Mouse (Mus musculus): ENCODE data around the gene Prmt3.

Gene Prmt3

GRCm38 (mm10) chr7:49859820-49860219 is 81.7 kb downstream of the Prmt3 start:
- DNase-seq: no peak

GRCm38 (mm10) chr7:49861196-49861595 is 83.0 kb downstream of the Prmt3 start:
- DNase-seq: no peak

- no peak for DNase-seq
Measured at GRCm38 (mm10) chr7:49863753-49864152, 85.6 kb downstream of the Prmt3 start.

GRCm38 (mm10) chr7:49869656-49870055 is 91.5 kb downstream of the Prmt3 start:
- no peak for DNase-seq

- no peak for DNase-seq
Measured at GRCm38 (mm10) chr7:49870276-49870675, 92.1 kb downstream of the Prmt3 start.

- DNase-seq: no peak
Measured at GRCm38 (mm10) chr7:49877307-49877706, 99.2 kb downstream of the Prmt3 start.

- DNase-seq: no peak
Measured at GRCm38 (mm10) chr7:49879051-49879450, 100.9 kb downstream of the Prmt3 start.

GRCm38 (mm10) chr7:49879998-49880707 is 102.0 kb downstream of the Prmt3 start:
- no peak for DNase-seq

GRCm38 (mm10) chr7:49882288-49882687 is 104.1 kb downstream of the Prmt3 start:
- DNase-seq: peak; percentile 18

GRCm38 (mm10) chr7:49882694-49883389 is 104.7 kb downstream of the Prmt3 start:
- DNase-seq: no peak

- DNase-seq: no peak
Measured at GRCm38 (mm10) chr7:49887776-49888390, 109.7 kb downstream of the Prmt3 start.

GRCm38 (mm10) chr7:49894786-49895185 is 116.6 kb downstream of the Prmt3 start:
- DNase-seq: no peak

- DNase-seq: no peak
Measured at GRCm38 (mm10) chr7:49895296-49895695, 117.2 kb downstream of the Prmt3 start.

- DNase-seq: no peak
Measured at GRCm38 (mm10) chr7:49902003-49902552, 123.9 kb downstream of the Prmt3 start.

- DNase-seq: no peak
Measured at GRCm38 (mm10) chr7:49907191-49908171, 129.3 kb downstream of the Prmt3 start.
